Comparison of ENCODE assay signal across 19 mouse cellular contexts in the genomic region with DNA sequence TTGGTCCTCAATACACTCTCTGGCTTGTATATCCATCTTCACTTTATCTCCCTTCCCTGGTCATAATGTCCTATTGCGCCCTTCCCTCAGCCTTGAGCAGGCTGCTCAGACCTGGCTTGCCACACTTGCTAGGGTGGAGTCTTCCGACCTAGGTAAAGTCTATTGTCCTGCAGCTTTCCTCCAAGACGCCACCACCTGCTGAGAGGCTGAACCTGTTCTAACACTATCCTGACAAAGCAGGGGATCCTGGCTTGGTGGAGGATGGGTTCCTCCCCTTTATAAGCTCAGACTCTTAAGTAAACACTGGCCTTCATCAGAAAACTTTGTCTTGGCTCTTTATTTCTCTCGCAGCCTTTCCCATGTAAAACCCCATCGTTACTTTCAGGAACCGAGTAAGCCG.
"Had no signal": no experiment of that assay in that cellular context is flagged by ENCODE, and none has a peak within 500 bp of the region (broad histone marks: within the 10 kb centered on the region; RNA-seq: fewer than 3 reads in every experiment).

No protein-coding gene starts in this region.

- DNase-seq: kidney, adult 9 months; kidney, postnatal 14 days; layer of hippocampus, postnatal 36 days; liver; lung, adult 18-20 months; lung, postnatal 10 days; lung, postnatal 36 days; midbrain, embryonic 14.5 days; right cerebral cortex, postnatal 4 days; thymus, adult 2 months; thymus, postnatal 14 days; thymus, postnatal 4 days had no signal

- H3K9me3 ChIP-seq: limb, embryonic 13.5 days; liver, embryonic 12.5 days; liver, embryonic 15.5 days; lung, embryonic 15.5 days had no signal

- H3K27me3 ChIP-seq: limb, embryonic 13.5 days; liver, embryonic 12.5 days; liver, embryonic 15.5 days; lung, embryonic 15.5 days had no signal

- H3K9ac ChIP-seq: limb, embryonic 13.5 days; liver, embryonic 12.5 days; liver, embryonic 15.5 days; lung, embryonic 15.5 days had no signal

- H3K4me3 ChIP-seq: layer of hippocampus, adult 2 months; left cerebral cortex, adult 2 months; limb, embryonic 13.5 days; liver, embryonic 12.5 days; liver, embryonic 15.5 days; lung, embryonic 15.5 days had no signal

- H3K36me3 ChIP-seq: limb, embryonic 13.5 days; lung, embryonic 15.5 days had no signal

- H3K27ac ChIP-seq: limb, embryonic 13.5 days; liver, embryonic 12.5 days; liver, embryonic 15.5 days; lung, embryonic 15.5 days; stomach, postnatal 0 days had no signal
